Mouse (Mus musculus): ENCODE data around the gene Map3k5.

Map3k5 gene

DNA sequence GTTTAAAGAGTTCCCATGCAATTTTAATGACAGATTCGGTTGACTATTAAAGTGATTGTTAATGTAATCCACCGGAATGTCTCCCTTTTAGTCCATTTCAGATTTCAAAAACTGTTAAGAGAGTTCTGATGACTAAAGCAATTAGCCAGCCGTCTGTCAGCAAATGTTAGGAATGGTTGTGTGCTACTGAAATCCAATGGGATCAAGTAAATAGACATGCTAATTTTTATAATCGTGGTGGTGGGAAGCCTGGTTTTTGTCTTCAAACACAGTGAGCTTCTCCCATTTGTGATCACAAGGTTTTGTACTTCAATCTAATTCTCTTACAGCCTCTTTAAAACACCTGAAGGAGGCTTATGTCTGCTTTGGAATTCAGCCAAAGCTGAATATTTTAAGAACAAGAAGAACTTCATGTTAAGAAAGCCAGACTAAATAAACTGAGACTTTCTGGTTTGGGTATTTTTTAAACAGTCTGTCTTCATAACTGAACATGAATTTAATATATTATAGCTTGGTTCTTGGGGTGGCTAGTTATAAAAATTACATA is 1.6 kb downstream of the Map3k5 start:
- 40% methylated on average over 4 of the region's 4 CpGs for WGBS

DNA sequence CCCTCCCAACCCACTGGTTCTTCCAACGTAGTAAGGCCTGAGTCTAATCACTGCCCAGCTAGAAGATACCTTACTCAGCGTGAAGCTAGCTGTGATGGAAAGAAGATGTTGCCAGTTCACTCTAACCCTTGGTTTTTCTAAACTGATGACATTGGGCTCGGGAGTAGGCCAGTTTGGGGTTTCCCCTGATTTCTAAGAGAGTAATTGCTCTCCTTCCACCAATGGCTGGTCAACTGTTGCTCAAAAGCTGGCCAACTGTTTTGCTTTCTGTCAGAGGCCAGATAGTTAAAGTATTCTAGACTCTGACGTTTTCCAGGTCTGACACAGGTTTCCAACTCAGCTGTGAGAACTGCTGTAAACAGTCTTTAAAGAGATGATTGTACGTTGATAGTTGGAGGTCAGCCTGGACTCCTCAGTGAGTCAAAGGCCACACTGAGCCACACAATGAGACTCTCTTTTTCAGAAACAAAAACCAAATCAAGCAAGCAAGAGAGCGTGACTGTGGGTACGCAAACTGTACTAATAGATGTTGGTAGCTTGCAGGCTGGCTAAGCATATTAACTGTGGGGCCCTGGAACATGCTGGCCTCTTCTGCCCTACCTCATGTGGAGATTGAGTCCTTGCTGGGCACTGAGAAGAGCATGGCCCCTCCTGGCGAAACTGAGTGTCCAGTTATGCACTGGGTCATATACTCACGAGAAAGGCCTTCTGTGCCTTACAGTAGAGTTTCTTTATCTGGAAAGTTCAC is 2.9 kb downstream of the Map3k5 start:
- 63% methylated on average over 9 of the region's 9 CpGs for WGBS

DNA sequence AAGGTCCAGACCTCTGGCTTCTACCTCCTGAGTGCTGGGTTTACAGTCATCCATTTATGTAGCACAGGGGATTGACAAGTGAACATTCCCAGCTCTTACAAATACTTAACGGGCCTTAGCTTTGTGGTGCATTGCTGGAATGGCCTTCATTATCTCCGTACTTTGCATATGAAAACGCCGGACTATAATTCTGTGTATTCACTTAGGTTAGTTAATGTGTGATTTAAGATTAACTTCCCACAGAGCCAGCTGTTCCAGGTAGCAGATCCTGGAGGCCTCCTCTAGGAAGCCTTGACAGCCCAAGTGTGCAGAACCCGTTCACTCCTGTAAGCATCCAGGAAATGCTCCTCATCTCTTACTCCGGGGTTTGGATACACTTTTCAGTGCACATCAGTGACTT is 4.5 kb downstream of the Map3k5 start:
- WGBS: 72% methylated on average over 6 of the region's 6 CpGs

DNA sequence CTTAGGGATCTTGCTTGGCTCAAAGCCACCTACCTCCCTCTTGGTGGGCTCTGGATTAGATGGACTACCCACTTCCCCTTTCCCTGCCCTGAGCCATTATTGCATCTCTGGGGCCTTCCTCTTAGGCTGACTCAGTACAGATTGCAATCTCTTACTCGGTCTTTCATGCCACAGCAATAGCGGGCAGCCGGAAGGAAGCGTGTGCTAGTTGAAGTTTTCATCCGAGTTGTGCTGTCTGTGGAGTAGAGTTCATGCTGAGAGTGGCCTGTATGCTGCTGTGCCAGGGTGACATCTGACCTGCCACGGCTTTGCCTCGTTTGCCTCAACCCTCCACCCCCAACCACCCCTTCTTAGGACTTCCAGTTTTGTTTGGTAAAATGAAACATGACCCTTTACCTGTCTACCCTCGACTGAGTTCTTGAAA is 5.0 kb downstream of the Map3k5 start:
- 41% methylated on average over 8 of the region's 8 CpGs for WGBS

DNA sequence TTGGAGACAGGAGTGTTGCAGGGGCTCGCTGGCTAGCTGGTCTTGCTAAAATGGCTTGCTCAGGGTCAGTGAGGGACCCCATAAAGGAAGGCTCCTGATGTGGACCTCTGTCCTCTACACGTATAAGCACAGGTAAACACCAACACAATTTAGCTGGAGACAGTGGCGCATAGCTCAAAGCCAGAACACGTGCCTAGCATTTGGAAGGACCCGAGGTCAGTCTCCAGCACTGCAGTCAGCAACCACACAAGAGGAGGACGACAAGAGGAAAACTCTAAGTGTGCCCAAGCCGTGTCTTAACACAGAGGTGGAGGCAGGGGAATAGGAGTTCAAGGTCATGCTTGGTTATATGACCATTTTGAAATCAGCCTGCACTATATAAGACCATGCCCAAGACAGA is 5.9 kb downstream of the Map3k5 start:
- WGBS: 81% methylated on average over 7 of the region's 7 CpGs

DNA sequence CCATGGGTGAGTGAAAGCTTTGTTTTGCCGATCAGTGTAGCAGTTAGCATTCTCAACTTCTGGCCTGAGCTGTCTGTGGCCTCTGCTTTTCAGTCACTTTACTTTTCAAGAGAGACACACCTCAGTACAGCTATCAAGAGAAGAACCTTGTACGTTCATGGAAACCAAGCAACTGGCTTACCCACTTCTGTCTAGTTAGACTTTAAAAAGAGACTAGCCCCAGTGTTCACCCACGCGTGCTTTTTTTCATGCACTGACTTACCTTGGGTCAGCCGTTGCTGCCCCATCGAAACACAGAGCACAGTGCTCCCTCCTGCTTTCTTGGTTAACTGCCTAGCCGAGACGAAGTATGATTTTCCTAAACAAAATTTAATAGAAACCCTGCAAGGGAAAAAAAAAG is 6.4 kb downstream of the Map3k5 start:
- 52% methylated on average over 8 of the region's 8 CpGs for WGBS

DNA sequence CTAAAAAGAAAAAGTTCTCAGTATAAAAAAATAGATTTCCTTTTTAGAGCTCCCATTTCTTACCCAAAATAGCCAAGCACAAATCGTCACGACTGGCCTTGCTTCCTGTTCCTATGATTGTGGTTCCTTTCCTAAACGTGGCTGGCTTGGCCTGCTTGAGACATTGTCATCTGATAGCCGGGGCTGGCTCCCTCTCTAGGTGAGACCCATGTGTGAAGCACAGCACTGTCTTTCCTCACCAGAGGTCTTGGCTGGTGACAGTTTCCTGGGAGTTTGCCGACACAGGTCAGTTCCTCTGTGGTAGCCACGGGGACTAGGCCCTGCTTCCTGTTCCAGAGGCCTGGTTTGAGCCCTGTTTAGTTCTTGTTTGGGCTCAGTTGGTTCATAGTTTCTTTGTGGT is 6.8 kb downstream of the Map3k5 start:
- WGBS: 29% methylated on average over 6 of the region's 6 CpGs

DNA sequence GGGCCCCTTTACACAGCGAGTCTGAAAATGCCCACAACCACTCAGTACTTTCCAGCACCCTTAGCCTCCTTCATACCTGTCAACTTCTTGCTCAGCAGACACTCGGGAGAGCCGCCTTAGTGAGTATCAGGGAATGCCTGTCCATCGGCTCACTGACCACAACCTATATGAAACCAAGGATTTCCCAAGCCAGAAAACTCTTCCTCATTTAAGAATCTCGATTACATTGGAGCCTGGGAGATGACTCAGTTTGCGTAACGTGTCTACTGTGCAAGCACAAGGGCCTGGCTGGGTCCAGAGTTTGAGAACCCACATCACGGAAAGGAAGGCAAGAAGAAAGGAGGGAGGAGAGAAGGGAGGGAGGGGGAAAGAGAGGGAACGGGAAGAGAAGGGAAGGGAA is 7.6 kb downstream of the Map3k5 start:
- WGBS: 84% methylated on average over 9 of the region's 9 CpGs

DNA sequence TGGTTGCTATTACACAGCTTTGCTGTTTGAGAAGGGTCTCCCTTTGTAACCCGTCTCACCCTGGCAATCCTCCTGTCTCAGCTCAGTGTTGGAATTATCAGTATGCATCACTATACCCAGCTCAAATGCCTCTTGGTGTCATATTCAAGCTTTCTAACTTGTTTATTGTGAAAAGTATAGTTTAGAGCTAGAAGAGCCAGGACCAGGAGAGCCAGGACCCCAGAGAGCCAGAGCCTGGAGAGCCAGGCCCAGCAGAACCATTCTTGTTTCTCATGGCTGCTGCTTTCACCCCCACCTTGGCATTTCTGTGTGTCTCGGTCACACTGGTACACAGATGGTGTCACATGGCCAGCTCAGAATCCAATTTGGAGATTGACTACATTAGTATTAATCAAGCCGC is 8.3 kb downstream of the Map3k5 start:
- WGBS: 94% methylated on average over 3 of the region's 3 CpGs

DNA sequence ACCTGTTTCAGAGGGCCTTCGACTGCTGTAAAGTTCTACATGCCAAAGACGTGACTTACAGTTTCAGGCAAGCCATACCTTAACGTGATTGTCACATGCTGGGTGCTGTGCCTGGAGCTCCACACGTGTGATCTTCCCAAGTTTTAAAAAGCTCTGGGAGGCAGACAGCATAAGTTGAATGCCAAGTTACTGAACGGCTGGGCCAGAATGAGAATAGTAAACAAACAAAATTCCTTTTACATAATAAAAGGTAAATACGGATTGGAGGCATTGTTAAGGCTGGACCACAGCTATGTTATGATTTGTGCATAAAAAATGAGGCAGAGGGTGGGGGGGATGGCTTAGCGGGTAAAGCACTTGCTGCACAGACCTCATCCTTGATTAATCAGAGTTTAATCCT is 11.4 kb downstream of the Map3k5 start:
- WGBS: 60% methylated on average over 7 of the region's 7 CpGs

DNA sequence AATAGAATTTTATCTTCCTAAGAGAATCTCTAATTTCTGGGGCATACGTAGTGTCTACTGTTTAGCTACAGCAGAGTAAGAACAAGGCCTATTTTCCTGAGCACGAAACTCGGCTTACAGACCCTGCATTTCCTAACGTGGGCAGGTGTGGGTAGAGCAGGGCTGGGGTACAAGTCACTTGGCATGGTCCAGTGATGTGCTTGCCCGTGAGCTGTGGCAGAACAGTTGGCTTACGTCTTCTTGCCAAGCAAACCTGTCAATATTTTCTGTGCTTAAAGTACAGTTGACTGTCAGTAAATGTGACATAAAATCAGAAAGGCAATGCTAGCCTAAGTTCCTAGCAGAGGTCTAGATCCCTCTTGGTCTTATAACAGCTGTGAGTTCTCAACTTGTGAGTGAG is 12.4 kb downstream of the Map3k5 start:
- WGBS: 69% methylated on average over 6 of the region's 6 CpGs

DNA sequence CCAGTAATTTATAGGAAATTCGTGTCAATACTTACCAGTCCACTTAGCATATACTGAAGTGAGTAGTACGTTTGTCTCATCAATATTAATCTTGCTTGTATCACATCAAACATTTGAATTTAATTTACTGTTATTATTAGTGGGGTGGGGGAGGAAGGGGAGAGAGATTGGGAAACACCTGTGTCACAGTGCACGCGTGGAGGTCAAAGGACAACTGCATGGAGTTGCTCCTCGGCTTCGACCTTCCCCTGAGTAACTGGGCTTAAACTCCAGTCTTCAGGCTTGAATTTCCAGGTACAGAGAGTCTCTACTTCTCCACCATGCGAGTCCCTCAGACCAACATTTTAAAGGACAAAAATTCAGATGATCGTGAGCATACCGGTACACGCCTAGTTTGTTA is 13.2 kb downstream of the Map3k5 start:
- WGBS: 93% methylated on average over 10 of the region's 10 CpGs

DNA sequence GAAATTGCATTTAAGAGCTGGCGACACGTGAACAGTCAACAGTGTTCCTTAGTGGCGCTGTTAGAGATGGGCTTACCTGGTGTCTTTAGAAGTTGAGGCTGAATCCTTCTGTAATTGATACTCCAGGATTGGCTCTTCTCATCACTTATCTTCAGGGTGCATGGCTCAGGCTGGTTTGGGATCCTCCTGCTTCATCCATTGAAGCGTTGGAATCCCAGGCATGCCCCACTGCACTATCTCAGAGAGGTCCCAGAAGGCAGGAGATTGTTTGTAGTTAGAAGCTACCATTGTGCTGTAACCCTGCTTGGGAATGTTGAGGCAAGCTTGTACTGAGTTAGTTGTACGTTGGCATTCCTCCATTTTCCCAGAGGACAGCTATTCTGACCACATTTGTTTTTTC is 13.6 kb downstream of the Map3k5 start:
- 96% methylated on average over 5 of the region's 5 CpGs for WGBS

DNA sequence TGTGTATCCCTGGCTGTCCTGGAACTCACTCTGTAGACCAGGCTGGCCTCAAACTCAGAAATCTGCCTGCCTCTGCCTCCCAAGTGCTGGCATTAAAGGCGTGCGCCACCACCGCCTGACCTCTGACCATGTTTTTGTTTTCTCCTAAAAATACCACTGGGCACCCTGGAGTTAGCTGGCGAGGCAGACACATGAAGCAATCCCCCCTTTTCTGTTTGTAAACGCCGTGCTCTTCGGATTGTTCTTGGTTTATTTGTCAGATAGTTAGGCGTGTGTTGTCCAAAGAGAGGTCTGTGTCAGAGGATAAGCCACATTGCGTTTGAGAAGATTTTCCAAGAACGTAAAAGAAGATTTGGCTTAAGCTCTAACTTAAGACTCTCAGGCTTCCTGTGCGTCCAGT is 14.1 kb downstream of the Map3k5 start:
- 96% methylated on average over 11 of the region's 11 CpGs for WGBS

DNA sequence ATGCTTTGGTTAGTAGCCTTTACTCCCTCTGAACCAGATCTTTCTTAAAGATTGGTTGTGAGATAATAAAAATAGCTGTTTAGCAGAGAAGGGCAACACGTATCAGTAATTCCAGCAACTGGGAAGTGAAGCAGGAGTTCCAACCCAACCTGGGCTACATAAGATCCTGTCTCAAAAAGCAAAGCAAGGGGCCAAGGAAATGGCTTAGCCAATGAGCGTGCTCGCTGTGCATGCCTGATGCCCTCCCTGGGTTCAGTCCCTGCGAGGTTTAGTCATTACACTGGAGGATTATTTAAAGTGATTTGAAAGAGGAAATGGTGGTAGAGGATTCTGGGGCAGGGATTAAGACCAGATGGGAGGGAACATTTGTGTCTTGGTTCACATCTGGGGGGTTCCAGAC is 14.8 kb downstream of the Map3k5 start:
- 86% methylated on average over 4 of the region's 4 CpGs for WGBS

DNA sequence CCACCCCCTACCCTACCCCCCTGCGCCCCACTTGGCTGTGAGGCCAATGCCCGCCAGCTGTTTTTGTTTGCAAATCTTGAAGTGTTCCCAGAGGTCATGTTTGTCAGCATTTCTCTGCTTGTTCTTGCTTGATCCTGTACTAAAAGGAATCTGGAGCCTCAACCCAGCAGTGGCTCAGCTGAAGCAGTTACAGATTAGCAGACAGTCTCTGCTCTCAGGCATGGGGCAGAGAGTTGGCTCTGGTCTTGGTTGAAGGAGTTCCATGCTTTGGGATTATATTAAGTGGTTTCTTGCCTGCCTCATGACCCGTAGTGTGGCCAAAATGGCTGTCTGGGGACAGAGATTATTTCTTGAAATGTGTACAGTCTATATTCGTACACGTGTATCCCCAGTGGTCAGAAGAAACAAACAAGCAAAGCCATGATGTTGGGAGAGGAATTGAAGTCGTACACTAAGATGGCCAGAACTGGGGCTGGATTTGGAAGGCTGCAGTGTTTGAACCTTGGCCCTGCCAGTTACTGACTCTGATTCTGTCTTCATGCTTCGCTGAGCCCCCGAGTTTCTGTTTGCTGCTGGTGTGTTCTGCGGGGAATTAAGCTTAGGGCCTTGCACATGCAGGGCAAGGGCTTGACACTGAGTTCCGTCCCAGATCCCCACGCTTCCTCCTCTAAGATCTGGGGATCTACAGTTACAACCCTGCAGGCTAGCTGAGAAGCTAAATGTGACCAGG is 18.9 kb downstream of the Map3k5 start:
- WGBS: 89% methylated on average over 11 of the region's 11 CpGs

DNA sequence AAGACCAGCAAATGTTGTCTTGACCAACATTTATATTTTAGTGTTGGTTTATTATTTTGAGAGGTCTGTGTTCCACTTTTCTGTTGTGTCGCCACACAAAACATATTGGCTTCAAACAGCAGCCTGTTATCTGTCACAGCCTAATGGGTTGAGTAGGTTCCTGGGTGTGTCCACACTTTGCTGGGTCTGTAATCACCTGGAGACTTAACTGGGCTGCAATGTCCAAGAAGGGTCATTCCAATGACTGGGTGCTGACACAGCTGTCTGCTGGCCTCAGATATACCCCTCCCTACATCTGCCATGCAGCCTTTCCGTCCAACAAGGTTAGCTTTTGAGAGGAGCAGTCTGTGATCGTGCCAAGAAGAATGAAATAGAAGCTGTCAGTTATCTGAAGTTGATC is 20.3 kb downstream of the Map3k5 start:
- 91% methylated on average over 3 of the region's 3 CpGs for WGBS

DNA sequence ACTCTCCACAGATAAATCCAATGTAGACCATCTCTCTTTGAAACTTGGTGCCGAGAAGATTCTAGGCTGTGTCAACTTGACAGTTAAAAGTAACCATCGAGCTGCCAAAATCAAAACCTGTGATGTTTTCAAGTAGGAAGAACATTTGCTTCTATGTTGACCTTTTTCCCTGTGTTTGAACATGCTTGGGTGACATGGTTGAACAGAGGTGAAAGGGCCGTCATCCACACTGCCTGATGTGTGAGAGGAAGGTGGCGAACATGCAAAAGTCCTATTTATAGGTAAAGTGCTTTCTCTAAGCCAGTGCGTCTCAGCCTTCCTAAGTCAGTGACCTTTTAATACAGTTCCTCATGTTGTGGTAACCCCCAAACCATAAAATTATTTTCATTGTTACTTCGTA is 21.5 kb downstream of the Map3k5 start:
- WGBS: 88% methylated on average over 6 of the region's 6 CpGs

DNA sequence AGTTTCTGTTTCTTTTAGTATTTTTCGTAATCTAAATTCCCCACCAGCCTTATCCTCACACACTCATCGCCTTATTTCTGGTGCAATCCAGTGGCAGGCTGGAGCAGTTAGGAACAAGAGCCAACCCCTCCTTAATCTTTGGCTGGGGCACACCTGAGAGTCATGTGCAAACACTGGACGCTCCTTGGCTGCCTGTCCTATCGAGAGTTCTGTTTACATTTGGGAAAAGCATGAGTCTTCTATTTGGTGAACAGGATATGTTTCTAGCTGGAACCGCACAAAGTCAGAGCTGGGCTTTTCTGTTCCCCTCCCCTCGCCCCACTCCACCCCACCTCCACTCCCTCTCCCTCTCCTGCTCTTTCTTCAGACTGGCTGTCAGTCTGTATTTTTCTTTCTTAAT is 22.5 kb downstream of the Map3k5 start:
- WGBS: 63% methylated on average over 6 of the region's 6 CpGs

DNA sequence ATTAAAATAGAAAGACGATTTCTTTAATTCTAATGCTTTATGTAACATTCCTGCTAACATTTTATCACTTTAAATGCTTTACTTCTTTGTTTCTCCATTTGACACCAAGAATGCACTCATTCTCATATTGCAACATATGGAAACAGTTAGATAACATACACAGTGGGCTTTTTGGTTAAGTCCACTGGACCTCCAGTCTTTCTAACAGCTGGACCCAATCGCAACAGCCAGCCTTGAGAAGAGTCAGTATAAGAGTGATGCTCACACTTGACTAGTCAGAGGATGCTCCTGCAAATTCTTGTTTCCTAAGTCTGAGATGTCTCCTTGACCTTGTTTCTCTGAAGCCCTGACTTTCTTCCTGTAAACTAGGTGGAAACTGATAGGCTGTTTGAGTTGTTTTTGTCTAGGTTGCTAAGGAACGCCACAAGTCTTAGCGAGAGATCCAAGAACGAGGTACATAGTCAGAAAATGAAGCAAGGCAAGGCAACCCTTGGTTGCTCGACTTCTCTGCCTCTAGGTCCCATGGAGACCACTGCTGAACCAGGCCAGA is 26.6 kb downstream of the Map3k5 start:
- WGBS: 75% methylated on average over 6 of the region's 6 CpGs

DNA sequence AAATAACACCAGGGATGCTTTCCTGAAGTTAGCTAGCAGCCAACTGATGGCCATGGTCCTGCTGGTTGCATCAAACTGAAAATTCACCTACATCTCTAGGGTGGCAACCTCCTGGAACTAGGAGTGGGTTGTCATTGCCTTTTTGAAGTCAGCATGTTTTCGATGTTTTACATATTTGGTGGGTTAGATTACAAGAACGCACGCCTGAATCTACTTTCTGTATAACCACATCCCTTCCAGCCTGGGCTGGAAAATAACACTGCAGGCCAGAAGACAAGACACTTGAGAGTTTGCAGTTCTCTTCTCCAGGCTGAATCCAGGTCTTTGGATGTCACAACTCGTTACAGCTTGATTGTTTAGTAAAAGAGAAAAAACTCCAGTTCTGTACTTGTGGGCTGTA is 28.5 kb downstream of the Map3k5 start:
- WGBS: 64% methylated on average over 4 of the region's 4 CpGs

DNA sequence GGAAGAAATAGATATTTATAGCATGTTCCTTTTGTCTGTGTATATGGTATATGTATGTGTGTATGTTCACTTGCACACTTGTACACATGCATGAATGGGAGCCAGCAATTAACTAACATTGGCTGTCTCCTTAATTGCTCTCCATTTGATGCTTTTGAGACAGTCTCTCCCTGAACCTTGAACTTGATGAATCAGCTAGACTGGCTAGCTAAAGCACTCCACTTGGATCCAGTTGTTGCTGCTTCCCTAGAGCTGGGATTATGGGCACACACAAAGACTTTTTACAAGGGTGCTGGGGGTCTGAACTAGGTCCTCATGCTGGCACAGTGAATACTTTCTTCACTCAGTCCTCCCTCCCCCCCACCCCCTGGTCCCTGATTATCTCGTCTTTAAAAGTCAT is 28.9 kb downstream of the Map3k5 start:
- WGBS: 57% methylated on average over 1 of the region's 1 CpGs

DNA sequence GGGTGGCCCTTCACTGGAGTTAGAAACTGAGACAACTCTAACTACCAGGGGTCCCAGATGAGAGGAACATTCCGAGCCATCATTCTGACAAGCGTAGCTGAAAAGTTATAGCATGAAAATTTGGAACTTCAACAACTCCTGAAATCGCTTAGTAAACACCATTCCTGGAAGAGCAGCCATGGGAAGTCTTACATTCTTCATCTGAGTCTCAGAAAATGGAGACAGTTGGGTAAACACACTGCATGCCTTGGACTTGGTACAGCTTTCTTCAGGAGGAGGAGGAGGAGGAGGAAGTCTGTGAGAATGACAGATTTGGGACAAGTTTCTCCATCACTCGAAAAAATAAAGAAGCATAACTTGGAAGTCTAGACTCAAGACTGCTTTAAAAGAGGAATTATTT is 29.8 kb downstream of the Map3k5 start:
- WGBS: 62% methylated on average over 4 of the region's 4 CpGs

Data from cerebral cortex, adult 2 months (tissue).